Mouse (Mus musculus): ENCODE measurements around the gene Pmf1.
"Not testable (repeated sequence)": the region's sequence is repeated elsewhere in the genome, so short reads cannot be mapped to it uniquely, and the experiment has no call there.

Gene Pmf1

DNA sequence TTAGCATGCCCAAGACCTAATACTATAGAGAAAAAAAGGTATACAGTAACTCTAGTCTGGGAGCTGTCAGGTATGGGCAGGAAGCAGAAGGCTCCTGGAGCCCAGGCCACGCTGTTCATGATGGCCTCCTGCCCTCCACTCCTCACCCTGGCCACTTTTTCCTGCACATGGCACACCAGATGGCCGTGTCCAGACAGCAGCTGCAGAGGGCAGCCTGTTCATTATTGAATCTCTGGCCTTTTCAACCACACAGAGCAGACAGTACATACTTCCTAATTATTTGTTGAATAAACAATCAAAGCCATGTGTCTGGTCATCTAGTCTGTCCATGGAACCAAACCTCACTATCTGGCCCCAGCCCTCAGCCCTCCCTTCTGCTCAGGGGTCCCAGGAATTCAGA is 11.5 kb downstream of the Pmf1 start:
- peak in 1 of 2 experiments; percentile 32 for DNase-seq (ENCODE audit: inconsistent age in 2 of 2, low spot score in 1 of 2)

DNA sequence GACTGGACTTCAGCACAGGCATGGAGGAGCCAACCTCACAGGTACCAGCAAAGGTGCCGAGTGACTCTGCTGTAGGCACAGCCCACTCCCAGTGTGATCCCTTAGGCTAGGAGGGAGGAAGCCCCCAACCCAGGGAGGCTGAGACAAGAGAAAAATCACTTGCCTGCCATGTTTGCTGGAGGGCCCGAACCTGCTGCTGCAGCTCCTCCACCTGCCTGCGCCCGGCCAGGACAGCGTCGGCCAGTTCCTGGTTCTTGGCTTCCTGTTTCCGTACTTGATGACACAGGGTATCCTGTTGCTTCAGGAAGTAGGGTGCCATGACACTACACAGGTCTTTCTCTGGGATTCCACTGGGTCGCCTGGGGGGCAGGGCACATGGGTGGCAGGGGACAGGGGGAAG is 14.4 kb downstream of the Pmf1 start:
- no peak for DNase-seq (ENCODE audit: inconsistent age in 2 of 2, low spot score in 1 of 2)

DNA sequence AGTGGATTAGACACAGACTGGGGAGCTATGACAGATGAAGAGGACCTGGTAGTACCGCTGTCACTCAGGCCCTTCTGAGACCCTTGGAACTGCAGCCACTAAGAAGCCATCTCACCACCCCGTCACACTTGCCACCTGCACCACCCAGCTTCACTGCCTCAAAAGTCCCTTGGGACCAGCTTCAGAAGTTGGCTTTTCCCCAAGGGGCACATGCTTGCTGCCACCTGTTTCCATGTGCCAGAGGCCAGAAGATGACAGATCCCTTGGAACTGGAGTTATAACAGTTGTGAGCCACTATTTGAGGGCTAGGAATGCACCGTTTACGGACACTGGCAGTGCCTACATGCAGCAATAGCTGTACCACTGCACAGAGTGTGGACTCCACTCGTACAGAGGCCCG is 14.8 kb downstream of the Pmf1 start:
- no peak for DNase-seq (ENCODE audit: inconsistent age in 2 of 2, low spot score in 1 of 2)

DNA sequence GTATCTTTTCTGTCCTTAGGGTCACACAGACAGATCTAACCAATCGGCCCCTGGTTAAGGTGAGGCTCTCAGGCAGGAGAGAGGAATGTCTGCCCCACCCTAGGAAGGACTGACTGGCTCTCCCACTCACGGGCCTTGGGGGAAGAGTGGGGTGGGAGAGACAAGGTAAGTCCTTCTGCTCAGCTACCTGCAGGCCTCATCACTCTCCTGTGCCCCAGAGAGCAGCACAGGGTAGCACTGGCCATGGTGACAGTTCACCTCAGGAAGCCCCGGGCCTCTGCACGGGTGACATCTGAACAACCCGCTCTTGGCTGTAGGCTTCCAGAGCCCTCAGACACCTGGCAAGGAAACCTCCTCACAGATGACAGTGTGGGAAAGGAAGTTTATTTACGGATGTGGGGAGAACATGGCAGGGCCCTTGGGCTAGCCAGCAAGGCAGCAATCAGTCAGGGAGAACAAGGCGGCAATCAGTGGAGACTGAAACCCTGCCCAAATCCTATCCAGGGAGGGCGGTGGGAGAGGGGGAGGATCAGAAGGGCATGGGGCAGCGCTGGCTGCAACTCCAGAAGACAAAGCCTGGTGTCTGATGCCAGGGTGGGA is 16.3 kb downstream of the Pmf1 start:
- no peak for DNase-seq (ENCODE audit: inconsistent age in 2 of 2, low spot score in 1 of 2)

DNA sequence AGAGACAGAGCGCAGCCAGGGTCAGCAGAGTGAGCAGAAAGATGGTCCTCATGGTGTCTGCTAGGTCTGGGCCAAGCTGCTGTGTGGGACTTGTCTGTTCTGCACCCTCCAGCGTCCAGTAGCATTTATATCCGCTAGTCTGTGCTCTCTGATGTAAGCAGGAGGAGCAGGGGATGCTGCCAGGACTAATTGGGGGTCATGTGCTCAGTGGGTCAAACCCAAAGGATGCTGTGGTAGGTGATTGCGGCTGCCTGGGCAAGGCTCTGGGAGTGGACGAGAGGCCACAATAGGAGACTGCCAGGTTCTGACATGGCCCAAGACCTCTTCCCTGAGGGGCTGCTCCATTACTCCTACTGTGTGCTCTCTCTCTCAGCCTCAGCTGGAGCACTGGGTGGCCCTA is 25.8 kb downstream of the Pmf1 start, which contains the start of gene Bglap:
Gene Bglap (minus strand): TSS at position 101 of the 400 bp plus-strand sequence.
- DNase-seq (ENCODE audit: inconsistent age in 2 of 2, low spot score in 1 of 2) = no peak

DNA sequence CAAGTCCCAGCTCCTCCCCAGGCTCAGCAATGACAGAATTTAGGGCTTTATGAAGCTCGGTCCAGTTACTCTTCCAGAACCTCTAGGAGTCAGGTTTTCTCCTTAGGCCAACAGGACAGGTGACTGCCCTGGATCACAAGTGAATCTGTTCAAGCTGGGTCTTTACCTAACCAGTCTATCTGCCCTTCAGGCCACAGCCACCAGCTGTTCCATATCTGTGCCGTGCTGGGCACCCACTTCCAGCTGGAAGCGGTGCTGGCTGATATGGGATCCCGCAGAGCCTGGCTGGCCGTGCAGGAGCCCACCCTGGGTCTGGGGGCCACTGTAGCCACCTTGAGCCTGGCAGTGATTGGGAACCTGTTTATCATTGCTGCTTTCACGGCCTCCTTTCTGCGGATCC is 27.7 kb downstream of the Pmf1 start:
- not testable (repeated sequence) for DNase-seq (ENCODE audit: inconsistent age in 2 of 2, low spot score in 1 of 2)

DNA sequence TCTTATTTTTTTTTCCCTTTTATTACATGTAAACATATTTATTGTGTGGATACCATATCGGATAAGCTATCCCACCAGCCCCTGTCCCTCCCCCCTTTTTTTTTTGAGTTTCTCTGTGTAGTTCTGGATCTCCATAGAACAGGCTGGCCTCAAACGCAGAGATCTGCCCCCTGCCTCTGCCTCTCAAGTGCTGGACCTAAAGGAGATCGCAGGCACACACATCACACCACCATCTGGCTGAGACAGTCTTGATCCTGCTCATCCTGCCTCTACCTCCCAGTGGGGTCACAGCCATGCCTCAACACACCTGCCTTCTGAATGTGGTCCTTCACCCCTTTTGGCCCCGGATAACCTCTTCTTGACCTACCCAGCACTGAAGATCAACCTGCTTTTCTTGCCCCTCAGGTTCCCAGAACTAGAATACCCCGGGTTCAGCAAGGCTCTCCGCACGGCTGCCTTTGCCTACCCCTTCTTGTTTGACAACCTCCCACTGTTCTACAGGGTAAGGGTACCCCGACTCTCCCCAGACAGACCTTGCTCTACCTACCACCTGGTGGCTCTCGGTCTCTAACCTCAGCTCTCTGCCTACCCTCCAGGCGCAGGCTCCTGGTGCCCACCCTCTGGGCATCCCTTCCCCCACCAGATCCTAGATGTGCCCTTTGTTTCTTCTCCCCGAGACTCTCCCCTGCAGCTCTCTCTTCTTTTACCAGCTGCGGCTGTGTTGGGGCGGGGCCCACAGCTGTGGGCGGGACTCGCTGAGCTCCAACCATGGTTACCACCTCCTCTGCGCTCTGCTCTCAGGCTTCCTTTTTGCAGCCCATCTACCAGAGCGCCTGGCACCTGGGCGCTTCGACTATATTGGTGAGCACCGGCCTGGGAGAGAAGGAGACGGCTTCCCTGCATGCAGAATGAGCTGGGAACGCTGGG is 28.5 kb downstream of the Pmf1 start:
- DNase-seq (ENCODE audit: inconsistent age in 2 of 2, low spot score in 1 of 2) = peak in 1 of 2 experiments; percentile 48

DNA sequence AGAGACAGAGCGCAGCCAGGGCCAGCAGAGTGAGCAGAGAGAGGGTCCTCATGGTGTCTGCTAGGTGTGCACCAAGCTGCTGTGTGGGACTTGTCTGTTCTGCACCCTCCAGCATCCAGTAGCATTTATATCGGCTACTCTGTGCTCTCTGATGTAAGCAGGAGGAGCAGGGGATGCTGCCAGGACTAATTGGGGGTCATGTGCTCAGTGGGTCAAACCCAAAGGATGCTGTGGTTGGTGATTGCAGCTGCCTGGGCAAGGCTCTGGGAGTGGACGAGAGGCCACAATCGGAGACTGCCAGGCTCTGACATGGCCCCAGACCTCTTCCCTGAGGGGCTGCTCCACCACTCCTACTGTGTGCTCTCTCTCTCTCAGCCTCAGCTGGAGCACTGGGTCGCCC is 31.5 kb downstream of the Pmf1 start, which contains the start of gene Bglap2:
Gene Bglap2 (minus strand): TSS at position 101 of the 400 bp plus-strand sequence.
- DNase-seq (ENCODE audit: inconsistent age in 2 of 2, low spot score in 1 of 2) = not testable (repeated sequence)

DNA sequence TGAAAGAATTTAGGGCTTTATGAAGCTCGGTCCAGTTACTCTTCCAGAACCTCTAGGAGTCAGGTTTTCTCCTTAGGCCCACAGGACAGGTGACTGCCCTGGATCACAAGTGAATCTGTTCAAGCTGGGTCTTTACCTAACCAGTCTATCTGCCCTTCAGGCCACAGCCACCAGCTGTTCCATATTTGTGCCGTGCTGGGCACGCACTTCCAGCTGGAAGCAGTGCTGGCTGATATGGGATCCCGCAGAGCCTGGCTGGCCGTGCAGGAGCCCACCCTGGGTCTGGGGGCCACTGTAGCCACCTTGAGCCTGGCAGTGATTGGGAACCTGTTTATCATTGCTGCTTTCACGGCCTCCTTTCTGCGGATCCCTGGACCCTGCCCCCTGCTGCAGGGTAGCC is 33.5 kb downstream of the Pmf1 start:
- not testable (repeated sequence) for DNase-seq (ENCODE audit: inconsistent age in 2 of 2, low spot score in 1 of 2)

DNA sequence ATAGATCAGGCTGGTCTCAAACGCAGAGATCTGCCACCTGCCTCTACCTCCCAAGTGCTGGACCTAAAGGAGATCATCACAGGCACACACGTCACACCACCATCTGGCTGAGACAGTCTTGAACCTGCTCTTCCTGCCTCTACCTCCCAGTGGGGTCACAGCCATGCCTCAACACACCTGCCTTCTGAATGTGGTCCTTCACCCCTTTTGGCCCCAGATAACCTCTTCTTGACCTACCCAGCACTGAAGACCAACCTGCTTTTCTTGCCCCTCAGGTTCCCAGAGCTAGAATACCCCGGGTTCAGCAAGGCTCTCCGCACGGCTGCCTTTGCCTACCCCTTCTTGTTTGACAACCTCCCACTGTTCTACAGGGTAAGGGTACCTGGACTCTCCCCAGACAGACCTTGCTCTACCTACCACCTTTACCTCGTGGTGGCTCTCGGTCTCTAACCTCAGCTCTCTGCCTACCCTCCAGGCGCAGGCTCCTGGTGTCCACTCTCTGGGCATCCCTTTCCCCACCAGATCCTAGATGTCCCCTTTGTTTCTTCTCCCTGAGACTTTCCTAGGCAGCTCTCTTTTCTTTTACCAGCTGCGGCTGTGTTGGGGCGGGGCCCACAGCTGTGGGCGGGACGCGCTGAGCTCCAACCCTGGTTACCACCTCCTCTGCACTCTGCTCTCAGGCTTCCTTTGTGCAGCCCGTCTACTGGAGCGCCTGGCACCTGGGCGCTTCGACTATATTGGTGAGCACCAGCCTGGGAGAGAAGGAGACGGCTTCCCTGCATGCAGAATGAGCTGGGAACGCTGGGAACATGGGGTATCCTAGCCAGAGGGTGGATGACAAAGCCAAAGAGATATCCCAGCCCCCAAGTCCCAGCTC is 34.1 kb downstream of the Pmf1 start:
- not testable (repeated sequence) for DNase-seq (ENCODE audit: inconsistent age in 2 of 2, low spot score in 1 of 2)

DNA sequence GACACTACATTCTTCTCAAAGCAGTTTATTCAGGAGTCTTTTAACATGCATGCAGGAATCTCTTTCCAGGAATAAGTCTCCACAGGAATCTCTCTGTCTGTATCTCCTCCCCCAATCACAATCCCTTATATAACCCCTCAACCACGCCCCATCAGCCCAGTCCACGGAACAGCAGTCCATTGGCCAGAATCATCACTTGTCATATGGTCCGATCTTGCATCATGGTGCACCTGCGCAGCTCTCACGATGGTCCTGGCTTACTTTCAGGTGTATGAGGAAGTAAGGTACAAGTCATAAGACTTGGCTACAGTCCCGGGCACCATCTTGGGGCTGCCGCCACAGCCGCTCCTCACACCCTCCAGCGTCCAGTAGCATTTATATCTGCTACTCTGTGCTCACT is 37.5 kb downstream of the Pmf1 start, which contains the start of gene Bglap3:
Gene Bglap3 (minus strand): TSS at position 101 of the 400 bp plus-strand sequence.
- not testable (repeated sequence) for DNase-seq (ENCODE audit: inconsistent age in 2 of 2, low spot score in 1 of 2)

DNA sequence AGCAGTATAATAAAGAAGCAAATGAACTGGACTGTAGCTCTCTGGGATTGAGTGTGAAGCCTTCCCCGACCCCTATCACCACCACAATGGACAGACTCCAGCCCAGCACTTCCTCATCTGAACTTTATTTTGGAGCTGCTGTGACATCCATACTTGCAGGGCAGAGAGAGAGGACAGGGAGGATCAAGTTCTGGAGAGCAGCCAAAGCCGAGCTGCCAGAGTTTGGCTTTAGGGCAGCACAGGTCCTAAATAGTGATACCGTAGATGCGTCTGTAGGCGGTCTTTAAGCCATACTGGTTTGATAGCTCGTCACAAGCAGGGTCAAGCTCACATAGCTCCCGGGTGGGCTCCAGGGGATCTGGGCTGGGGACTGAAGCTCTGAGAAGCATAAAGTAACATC is 41.6 kb downstream of the Pmf1 start:
- not testable (repeated sequence) for DNase-seq (ENCODE audit: inconsistent age in 2 of 2, low spot score in 1 of 2)

DNA sequence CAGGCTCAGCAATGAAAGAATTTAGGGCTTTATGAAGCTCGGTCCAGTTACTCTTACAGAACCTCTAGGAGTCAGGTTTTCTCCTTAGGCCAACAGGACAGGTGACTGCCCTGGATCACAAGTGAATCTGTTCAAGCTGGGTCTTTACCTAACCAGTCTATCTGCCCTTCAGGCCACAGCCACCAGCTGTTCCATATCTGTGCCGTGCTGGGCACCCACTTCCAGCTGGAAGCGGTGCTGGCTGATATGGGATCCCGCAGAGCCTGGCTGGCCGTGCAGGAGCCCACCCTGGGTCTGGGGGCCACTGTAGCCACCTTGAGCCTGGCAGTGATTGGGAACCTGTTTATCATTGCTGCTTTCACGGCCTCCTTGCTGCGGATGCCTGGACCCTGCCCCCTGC is 42.6 kb downstream of the Pmf1 start:
- not testable (repeated sequence) for DNase-seq (ENCODE audit: inconsistent age in 2 of 2, low spot score in 1 of 2)

DNA sequence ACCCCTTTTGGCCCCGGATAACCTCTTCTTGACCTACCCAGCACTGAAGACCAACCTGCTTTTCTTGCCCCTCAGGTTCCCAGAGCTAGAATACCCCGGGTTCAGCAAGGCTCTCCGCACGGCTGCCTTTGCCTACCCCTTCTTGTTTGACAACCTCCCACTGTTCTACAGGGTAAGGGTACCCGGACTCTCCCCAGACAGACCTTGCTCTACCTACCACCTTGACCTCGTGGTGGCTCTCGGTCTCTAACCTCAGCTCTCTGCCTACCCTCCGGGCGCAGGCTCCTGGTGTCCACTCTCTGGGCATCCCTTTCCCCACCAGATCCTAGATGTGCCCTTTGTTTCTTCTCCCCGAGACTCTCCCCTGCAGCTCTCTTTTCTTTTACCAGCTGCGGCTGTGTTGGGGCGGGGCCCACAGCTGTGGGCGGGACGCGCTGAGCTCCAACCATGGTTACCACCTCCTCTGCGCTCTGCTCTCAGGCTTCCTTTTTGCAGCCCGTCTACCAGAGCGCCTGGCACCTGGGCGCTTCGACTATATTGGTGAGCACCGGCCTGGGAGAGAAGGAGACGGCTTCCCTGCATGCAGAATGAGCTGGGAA is 43.2 kb downstream of the Pmf1 start:
- DNase-seq (ENCODE audit: inconsistent age in 2 of 2, low spot score in 1 of 2) = peak; percentile 50 to 75

DNA sequence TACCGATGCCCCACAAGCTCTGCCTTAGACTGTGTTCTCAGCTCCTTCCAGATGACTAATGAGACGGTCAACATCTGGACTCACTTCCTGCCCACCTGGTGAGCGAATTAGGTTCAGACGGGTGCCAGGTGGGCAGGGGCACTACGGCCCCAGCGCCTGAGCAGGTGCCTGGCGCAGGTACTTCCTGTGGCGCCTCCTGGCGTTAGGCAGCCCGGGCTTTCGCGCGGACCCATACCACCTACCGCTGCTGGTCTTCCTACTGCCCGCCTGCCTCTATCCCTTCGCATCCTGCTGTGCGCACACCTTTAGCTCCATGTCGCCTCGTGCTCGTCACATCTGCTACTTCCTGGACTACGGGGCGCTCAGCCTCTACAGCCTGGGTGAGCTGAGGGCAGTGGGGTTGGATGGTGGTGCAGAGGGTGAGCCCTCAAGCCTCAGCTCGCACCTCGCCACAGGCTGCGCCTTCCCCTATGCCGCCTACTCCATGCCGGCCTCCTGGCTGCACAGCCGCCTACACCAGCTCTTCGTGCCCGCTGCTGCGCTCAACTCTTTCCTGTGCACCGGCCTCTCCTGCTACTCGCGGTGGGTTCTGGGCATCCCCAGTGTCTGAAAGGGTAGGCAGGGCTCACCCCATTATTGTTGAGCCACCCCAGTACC is 44.3 kb downstream of the Pmf1 start:
- DNase-seq (ENCODE audit: inconsistent age in 2 of 2, low spot score in 1 of 2) = no peak

DNA sequence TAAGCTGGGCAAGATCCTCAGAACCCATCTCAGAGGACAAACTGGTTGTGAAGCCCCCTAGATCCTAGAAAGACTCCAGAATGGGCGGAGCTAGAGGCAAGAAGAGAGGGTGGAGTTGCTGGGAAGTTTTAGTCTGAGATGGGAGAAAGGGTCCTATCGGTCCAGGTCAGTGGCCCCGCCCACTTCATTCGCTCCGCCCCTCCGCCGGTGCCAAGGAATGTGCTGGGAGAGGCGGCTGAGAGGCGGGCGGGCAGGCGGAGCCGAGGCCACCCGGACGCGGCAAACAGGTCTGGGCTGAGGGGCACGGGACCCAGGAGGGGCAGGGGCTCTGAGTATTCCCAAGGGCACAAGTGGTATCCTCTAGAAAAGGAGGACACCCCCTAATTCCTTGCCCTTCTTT is 45.8 kb downstream of the Pmf1 start, which contains the start of gene Paqr6:
Gene Paqr6 (plus strand): TSS at position 248 of the 400 bp plus-strand sequence.
- DNase-seq (ENCODE audit: inconsistent age in 2 of 2, low spot score in 1 of 2) = peak; percentile 60 to 76

DNA sequence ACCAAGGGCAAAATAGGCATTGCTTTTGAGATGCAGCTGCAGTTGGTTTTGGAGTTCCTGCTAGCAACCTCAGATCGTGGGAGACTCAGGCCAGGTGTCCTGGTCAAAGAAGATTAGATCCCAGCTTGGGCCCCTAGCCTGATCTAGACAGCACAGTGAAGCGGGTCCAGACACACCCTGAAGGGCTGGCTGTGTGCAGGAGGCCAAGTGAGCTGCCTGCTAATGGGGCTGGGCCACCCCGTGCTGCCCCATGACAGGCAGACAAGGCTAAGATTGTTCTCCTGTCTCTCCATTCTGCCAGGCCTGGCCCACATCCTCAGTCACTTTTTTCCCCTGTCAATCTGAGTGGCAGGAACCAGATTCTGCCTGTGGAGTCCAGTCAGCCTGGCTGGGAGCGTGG is 46.4 kb downstream of the Pmf1 start:
- no peak for DNase-seq (ENCODE audit: inconsistent age in 2 of 2, low spot score in 1 of 2)

DNA sequence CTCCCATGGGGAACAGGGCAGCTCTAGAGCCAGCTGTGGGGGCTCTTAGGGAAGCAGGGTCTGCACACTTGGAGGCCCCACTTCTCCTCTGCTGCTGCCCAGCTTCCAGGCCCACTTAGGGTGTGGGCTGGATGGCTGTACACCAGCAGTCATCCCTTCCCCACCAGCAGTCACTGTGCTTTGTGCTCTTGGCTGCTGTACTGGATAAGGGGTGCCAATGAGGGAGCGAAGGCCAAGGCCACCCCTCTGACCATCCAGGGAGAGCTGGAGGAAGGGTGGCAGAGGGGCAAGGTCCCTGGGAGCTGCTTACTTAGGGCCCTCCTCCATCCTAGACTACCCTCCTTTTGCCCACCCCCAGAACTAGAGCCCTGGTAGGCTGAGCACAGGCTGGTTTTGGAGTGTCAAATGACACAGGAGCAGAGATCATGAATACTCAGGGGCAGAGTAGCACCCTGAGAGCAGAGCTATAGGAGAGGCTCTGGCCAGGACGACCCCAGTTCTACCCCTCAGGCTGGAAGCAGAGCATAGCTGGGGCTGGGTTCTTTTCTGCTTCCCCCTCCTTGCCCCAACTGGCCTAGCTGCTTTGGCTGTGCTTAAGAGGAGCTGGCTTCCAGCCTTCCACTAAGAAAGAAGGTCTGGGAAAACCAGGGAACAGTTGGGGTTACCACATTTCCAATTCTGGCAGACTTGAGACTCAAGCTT is 48.4 kb downstream of the Pmf1 start:
- no peak for DNase-seq (ENCODE audit: inconsistent age in 2 of 2, low spot score in 1 of 2)

DNA sequence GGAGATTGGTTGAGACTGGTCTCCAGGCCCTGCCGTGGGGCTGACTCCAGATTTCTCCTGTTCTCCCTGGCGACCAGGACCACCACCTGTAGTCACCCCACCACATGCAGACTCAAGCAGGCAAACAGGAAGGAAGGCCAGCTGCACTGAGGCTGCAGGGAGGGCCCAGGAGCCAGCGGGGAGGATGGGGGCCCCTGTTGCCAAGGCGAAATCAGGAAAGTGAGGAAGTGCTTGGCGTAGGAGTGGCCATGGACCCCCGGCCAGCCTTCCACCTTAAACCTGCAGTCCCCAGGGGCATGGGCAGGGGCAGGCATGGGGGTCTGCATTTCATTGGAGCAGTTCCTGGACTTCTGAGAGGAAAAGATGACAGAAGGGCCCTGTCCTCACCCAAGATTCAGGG is 49.0 kb downstream of the Pmf1 start:
- DNase-seq (ENCODE audit: inconsistent age in 2 of 2, low spot score in 1 of 2) = no peak
